Mouse (Mus musculus): ENCODE measurements around the gene Fgd2.

Fgd2 gene

GRCm38 (mm10) chr17:29422912-29423504, 62.3 kb downstream of the Fgd2 start:
- DNase-seq (ENCODE audit: low spot score) = peak; percentile 75

- DNase-seq (ENCODE audit: low spot score) = no peak
Measured at GRCm38 (mm10) chr17:29423991-29424390, 63.3 kb downstream of the Fgd2 start.

GRCm38 (mm10) chr17:29425345-29425744, 64.6 kb downstream of the Fgd2 start:
- no peak for DNase-seq (ENCODE audit: low spot score)

- no peak for DNase-seq (ENCODE audit: low spot score)
Measured at GRCm38 (mm10) chr17:29428213-29428612, 67.5 kb downstream of the Fgd2 start.

- no peak for DNase-seq (ENCODE audit: low spot score)
Measured at GRCm38 (mm10) chr17:29428826-29429225, 68.1 kb downstream of the Fgd2 start.
